Mouse (Mus musculus) embryonic fibroblast, embryonic 13.5 days (primary cell): ENCODE data around the gene Cnfn. TPM values are rescaled to one million over a fixed set of nuclear protein-coding genes. Genes with fewer than 3 reads are reported as not detected.

Experiments used
- H3K27ac ChIP-seq: 2 replicates; pipeline ENCODE4 v1.5.1; 2012; ENCODE audit warnings: low read length, control low read depth, inconsistent platforms; ENCODE audit not compliant: insufficient read depth
- H3K4me1 ChIP-seq: 2 replicates; pipeline ENCODE4 v1.6.1; 2011; ENCODE audit warnings: low read length; ENCODE audit not compliant: control insufficient read depth, insufficient read depth
- H3K4me3 ChIP-seq: 2 replicates; pipeline ENCODE4 v1.5.1; 2011; ENCODE audit warnings: mild to moderate bottlenecking, control low read depth, low read length; ENCODE audit not compliant: insufficient read depth
- CTCF ChIP-seq: IDR thresholded peaks from 2 replicates; pipeline ENCODE4 v1.5.1; 2011; ENCODE audit warnings: mild to moderate bottlenecking, control low read depth, low read length, moderate library complexity, borderline replicate concordance; ENCODE audit not compliant: insufficient read depth
- POLR2A ChIP-seq: IDR thresholded peaks from 2 replicates; pipeline ENCODE4 v1.6.1; 2011; ENCODE audit warnings: low read depth, mild to moderate bottlenecking, control low read depth, low read length, moderate library complexity
- polyA plus RNA-seq: library from polyadenylated mRNA; stranded (reverse); fragments of >200 nt; gene quantifications from 2 replicates; pipeline ENCODE4 v1.2.4, GENCODE M21; 2011; ENCODE audit warnings: low read depth; ENCODE audit not compliant: missing spikeins, insufficient read length

Cnfn gene
- polyA plus RNA-seq, 1 experiment, result not detected

GRCm38 (mm10) chr7:25383385-25383784, 13.9 kb upstream of the Cnfn start:
- Histone ChIP-seq H3K27ac (no peak overlapping the region), H3K4me3 (no peak overlapping the region)
- TF ChIP-seq POLR2A, result no peak
- no peak for TF ChIP-seq CTCF

GRCm38 (mm10) chr7:25382541-25382940, 13.0 kb upstream of the Cnfn start:
- Histone ChIP-seq H3K4me3 (no peak overlapping the region), H3K4me1 (peaks cover 8% of the 10 kb centered on the region; the same call in 1 of the 2 replicates), H3K27ac (no peak overlapping the region)
- TF ChIP-seq POLR2A, result no peak
- TF ChIP-seq CTCF, result no peak

More at GRCm38 (mm10) chr7:25383385-25383784, 13.9 kb upstream of the Cnfn start:
- peaks cover 8% of the 10 kb centered on the region; the same call in 1 of the 2 replicates for H3K4me1 ChIP-seq

- H3K4me3 ChIP-seq, result no peak overlapping the region
- H3K27ac ChIP-seq, result no peak overlapping the region
- H3K4me1 ChIP-seq, result peaks cover 5% of the 10 kb centered on the region; the same call in 1 of the 2 replicates
- TF ChIP-seq POLR2A (no peak), CTCF (no peak)
Measured at GRCm38 (mm10) chr7:25381284-25381680, 11.8 kb upstream of the Cnfn start.

- TF ChIP-seq POLR2A (no peak), CTCF (no peak)
- Histone ChIP-seq H3K27ac (no peak overlapping the region), H3K4me3 (no peak overlapping the region), H3K4me1 (peaks cover under 1% of the 10 kb centered on the region; the same call in 1 of the 2 replicates)
Measured at GRCm38 (mm10) chr7:25380392-25381283, 11.1 kb upstream of the Cnfn start.

- TF ChIP-seq CTCF (no peak), POLR2A (0 out of 2 replicates have a peak, but pooled peaks have one; percentile 9)
- H3K4me3 ChIP-seq, result peak overlapping the region; percentile 9; the same call in 1 of the 2 replicates
- H3K4me1 ChIP-seq, result no peaks in the 10 kb centered on the region; the same call in 1 of the 2 replicates
- H3K27ac ChIP-seq, result no peak overlapping the region
Measured at GRCm38 (mm10) chr7:25379551-25380351, 10.2 kb upstream of the Cnfn start.

- TF ChIP-seq POLR2A (no peak), CTCF (no peak)
- Histone ChIP-seq H3K27ac (no peak overlapping the region), H3K4me3 (no peak overlapping the region), H3K4me1 (no peaks in the 10 kb centered on the region; the same call in 1 of the 2 replicates)
Measured at GRCm38 (mm10) chr7:25378181-25379100, 8.9 kb upstream of the Cnfn start.

GRCm38 (mm10) chr7:25377100-25377700, 7.7 kb upstream of the Cnfn start:
- no peaks in the 10 kb centered on the region; the same call in 1 of the 2 replicates for H3K4me1 ChIP-seq
- peak overlapping the region; percentile 1; the same call in 1 of the 2 replicates for H3K27ac ChIP-seq
- TF ChIP-seq CTCF (no peak), POLR2A (no peak)
- H3K4me3 ChIP-seq, result peak overlapping the region; percentile 15; the same call in 1 of the 2 replicates

GRCm38 (mm10) chr7:25376556-25376955, 7.0 kb upstream of the Cnfn start:
- H3K4me3 ChIP-seq, result peak overlapping the region; percentile 15
- H3K27ac ChIP-seq, result peak overlapping the region; percentile 1; the same call in 1 of the 2 replicates
- no peaks in the 10 kb centered on the region; the same call in 1 of the 2 replicates for H3K4me1 ChIP-seq
- TF ChIP-seq POLR2A (no peak), CTCF (no peak)
